Mouse (Mus musculus) lung, adult 2 months (tissue): ENCODE measurements around the gene Golgb1.

Experiments
- CTCF ChIP-seq: fragments of 200-500 bp; IDR thresholded peaks from 2 replicates; pipeline ENCODE4 v1.5.1; 2011; ENCODE audit warnings: mild to moderate bottlenecking, low read length, control low read depth; ENCODE audit not compliant: insufficient read depth
- POLR2A ChIP-seq: fragments of 200-500 bp; IDR thresholded peaks from 2 replicates; pipeline ENCODE4 v1.6.1; 2011; ENCODE audit warnings: low read depth, mild to moderate bottlenecking, control low read depth, low read length, borderline replicate concordance; ENCODE audit errors: extremely low read depth

DNA sequence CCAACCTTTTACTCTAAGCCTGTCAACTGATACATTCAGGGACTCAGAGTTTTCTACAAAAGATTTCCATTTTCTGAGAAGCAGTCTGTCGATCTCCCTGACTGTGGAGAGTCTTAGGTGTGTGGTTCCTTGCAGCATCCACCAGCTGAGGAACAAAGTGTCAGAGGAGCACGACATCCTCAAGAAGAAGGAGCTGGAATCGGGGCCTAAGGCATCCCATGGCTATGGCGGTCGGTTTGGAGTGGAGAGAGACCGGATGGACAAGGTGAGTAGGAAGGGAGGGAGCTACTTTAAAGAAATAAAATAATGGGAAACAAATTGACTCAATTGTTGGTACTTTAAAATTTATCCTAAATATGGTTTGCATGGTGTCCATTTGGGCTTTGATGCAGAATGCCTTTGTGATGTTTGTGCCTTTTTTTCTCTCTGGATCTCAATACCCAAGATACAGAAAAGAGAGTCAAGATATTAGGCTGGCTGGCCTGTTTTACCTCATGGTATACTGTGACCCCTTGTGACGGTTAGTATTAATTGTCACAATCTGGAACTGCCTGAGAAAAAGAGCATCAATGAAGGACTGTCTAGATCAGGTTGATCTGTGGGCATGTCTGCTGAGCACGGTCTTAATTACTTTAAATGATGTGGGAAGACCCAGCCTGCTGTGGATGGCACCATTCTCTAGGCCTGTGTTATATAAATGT, 71.7 kb downstream of the Golgb1 start:
- TF ChIP-seq POLR2A: no peak
- TF ChIP-seq CTCF: no peak
